Mouse (Mus musculus): ENCODE data around the gene Arrdc5. TPM values are rescaled to one million over a fixed set of nuclear protein-coding genes. Genes with fewer than 3 reads are reported as not detected.
A peak's percentile ranks its signal among the peaks of the same experiment; 100 is the strongest.
"Not testable (repeated sequence)": the region's sequence is repeated elsewhere in the genome, so short reads cannot be mapped to it uniquely, and the experiment has no call there.

Arrdc5 gene
- total RNA-seq, 4 experiments from 2014 or later, result 0.41 TPM; not detected in 3

- no peak for DNase-seq (ENCODE audit: low spot score)
Measured at GRCm38 (mm10) chr17:56278340-56278739, 21.7 kb downstream of the Arrdc5 start.

DNA sequence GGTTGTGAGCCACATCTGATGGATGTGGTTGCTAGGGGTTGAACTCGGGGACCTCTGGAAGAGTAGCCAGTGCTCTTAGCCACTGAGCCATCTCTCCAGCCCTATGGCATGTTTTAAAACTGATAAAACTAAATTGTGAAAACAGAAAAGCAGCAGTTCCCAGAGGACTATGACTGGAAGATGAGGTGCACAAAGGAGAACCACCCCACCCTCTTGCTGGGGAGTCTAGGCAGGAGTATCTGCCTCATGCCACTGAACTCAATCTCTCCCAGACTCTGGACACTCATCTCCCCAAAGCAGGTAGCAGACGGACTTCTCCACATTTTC is 22.6 kb downstream of the Arrdc5 start:
- DNase-seq (ENCODE audit: low spot score), result no peak

DNA sequence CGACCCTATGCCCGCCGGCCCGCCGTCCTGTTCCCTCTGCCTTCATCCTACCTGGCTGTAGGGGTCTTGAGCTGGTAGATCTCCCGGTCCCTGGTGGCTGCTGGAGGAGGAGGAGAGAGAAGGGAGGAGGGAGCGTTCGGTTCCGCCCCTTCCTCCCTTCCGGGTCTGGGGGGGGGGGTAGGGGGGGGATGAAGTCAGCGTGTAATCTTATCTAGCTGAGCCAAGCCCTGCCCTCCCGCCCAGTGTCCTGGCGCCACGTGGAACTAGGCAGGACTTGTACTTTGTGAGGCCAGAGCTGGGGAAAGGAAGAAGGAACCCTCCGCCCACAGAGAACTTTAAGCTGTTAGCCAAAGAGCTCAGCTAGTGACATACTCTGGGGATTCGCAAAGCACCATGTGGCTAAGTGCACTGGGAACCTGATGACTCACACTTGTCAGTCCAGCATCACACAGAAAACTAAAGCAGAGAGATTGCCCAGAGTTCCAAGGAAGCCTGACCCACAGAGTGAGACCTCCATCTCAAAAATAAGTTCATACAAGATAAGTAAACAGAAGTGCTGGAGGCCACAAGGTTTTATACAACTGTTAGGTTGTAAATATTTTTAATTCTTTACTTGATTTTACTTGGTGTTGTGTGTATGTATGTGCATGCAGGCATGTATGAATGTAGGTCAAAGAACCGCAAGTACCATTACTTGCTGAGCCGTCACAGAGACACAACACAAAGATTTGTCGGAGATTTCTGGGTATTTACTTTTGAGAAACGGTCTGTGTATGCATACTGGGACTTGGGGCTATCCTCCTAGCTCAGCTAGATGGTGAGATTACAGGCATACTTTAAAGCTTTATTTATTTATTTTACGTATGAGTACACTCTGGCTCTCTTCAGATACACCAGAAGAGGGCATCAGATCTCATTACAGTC is 23.2 kb downstream of the Arrdc5 start, which contains the start of gene Ticam1:
Gene Ticam1 (minus strand): TSS at position 144 of the 924 bp plus-strand sequence.
- DNase-seq (ENCODE audit: low spot score), result peak; percentile 97

- peak; percentile 48 for DNase-seq (ENCODE audit: low spot score)
Measured at GRCm38 (mm10) chr17:56275842-56276480, 24.1 kb downstream of the Arrdc5 start.

- no peak for DNase-seq (ENCODE audit: low spot score)
Measured at GRCm38 (mm10) chr17:56273986-56274385, 26.1 kb downstream of the Arrdc5 start.

- no peak for DNase-seq (ENCODE audit: low spot score)
Measured at GRCm38 (mm10) chr17:56273482-56273881, 26.6 kb downstream of the Arrdc5 start.

DNA sequence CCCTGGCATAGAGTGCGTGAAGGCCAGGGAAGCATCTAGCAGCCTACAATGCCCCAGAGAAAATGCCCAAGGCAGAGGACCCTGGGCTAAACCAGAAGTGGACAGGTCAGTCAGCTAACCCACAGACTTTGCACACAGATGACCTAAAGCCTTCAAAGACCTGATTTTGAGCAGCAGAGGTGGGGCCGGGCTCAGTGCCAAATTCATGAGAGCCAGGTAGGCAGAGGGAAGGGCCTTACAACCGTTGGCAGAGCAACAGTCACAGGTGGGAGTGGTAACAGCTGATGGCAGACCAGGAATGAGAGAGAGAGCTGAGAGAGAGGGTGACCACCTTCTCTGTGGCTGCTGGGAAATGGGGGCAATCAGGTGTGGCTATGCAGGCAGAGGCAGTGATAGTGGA is 27.4 kb downstream of the Arrdc5 start:
- DNase-seq (ENCODE audit: low spot score), result no peak

GRCm38 (mm10) chr17:56271609-56272253 is 28.4 kb downstream of the Arrdc5 start:
- DNase-seq (ENCODE audit: low spot score), result no peak

- no peak for DNase-seq (ENCODE audit: low spot score)
Measured at GRCm38 (mm10) chr17:56269741-56270140, 30.3 kb downstream of the Arrdc5 start.

DNA sequence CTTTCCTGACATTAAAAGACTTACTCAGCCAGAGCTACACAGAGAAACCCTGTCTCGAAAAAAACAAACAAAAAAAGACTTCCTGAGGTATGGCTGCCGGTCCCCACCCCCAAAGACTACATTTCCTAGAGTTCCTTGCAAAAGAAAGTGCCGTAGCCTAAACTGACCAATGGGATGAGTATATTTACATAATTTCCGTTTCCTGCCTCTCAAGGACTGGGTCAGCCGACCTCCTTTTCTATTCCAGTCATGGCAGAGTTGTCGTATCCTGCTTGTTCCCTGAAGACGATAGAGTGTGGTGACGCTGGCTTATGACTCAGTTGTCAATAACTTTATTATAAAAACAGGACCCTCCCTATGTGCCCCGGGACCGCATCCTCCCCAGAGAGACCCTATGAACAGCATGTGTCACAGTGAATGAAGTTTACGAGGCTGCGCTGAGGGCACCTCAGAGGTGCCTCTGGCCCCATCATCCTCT is 30.9 kb downstream of the Arrdc5 start:
- DNase-seq (ENCODE audit: low spot score), result peak; percentile 86

- DNase-seq (ENCODE audit: low spot score), result no peak
Measured at GRCm38 (mm10) chr17:56266271-56266670, 33.8 kb downstream of the Arrdc5 start.

DNA sequence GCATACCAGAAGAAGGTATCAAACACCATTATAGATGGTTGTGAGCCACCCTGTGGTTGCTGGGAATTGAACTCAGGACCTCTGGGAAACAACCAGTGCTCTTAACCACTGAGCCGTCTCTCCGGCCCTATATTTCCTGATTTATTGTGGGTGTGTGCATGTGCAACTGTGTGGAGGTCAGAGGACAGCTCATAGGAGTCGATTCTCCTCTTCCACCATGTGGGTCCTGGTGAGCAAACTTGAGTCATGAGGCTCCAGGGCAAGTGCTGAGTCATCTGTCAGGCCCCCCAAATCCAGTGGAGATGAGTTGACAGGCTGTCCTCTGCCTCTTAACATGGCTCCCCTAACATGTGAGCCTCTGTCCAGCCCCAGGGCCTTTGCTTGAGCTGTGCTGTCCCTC is 34.2 kb downstream of the Arrdc5 start:
- no peak for DNase-seq (ENCODE audit: low spot score)

DNA sequence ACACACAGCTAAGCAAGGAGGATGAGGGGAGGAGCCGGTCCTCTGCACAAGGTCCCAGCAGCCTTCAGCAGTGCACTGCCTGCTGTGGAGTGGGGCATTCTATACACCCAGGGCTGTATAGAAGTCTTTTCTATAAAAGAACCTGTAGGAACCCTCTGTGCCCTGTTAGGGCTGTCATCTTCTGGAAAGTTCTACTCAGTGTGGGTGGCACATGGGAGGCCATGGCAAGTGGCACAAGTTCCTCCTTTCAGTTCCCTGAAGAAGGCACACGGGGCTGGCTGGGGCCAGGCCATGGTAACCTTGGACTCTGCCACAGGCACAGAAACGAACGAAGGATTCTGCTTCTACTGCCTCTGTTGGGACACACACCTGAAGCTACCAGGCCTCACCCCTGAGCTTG is 35.1 kb downstream of the Arrdc5 start:
- DNase-seq (ENCODE audit: low spot score), result no peak

- DNase-seq (ENCODE audit: low spot score), result peak; percentile 82
Measured at GRCm38 (mm10) chr17:56264020-56264419, 36.1 kb downstream of the Arrdc5 start.

DNA sequence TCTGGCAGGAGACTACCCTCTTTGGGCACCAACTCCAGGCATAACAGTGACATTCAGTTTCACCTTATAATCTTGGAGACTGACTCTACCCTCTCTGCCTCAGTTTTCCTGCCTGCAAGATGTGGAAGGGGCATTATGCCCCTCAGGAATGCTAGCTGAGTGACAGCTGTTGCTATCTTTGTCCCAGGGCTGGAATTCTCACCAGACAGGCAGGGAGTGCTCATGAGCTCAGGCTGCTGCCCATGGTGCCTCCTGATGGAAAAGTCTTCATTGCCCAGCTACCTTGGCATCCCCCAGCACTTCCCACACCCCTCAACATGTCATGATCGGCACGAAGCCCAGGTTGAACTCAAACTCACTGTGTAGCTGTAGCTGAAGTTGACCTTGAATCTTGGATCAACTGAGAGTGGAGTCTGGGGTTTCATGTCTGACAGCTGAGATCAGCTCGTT is 37.4 kb downstream of the Arrdc5 start:
- no peak for DNase-seq (ENCODE audit: low spot score)

- peak; percentile 71 for DNase-seq (ENCODE audit: low spot score)
Measured at GRCm38 (mm10) chr17:56261166-56261565, 38.9 kb downstream of the Arrdc5 start.

GRCm38 (mm10) chr17:56259301-56260037 is 40.6 kb downstream of the Arrdc5 start:
- DNase-seq (ENCODE audit: low spot score), result no peak

GRCm38 (mm10) chr17:56258812-56259211 is 41.3 kb downstream of the Arrdc5 start:
- not testable (repeated sequence) for DNase-seq (ENCODE audit: low spot score)

GRCm38 (mm10) chr17:56258269-56258668 is 41.8 kb downstream of the Arrdc5 start:
- DNase-seq (ENCODE audit: low spot score), result not testable (repeated sequence)

GRCm38 (mm10) chr17:56257181-56257894 is 42.7 kb downstream of the Arrdc5 start:
- no peak for DNase-seq (ENCODE audit: low spot score)

Measured in heart, adult 8-10 months (tissue).